Comparison of ENCODE assay signal across 1 mouse cellular context in the genomic region with DNA sequence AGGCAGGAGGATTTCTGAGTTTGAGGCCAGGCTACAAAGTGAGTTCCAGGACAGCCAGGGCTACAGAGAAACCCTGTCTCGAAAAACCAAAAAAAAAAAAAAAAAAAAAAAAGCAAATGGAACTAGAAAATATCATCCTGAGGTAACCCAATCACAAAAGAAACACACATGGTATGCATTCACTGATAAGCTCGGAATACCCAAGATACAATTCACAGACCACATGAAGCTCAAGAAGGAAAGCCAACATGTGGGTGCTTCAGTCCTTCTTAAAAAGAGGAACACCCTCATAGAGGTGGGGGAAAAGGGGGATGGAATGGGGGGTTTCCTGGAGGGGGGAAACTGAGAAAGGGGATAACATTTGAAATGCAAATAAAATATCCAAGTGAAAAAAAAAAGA. TPM values are rescaled to one million over a fixed set of nuclear protein-coding genes. Genes with fewer than 3 reads are reported as not detected.
"Had no signal": no experiment of that assay in that cellular context is flagged by ENCODE, and none has a peak within 500 bp of the region (broad histone marks: within the 10 kb centered on the region; RNA-seq: fewer than 3 reads in every experiment).

No protein-coding gene starts in this region.

RNA-seq across cellular contexts. Expression of gene Myl4, which starts 7.1 kb away (rescaled TPM):
- polyA plus RNA-seq: macrophage had no signal
